31 mouse cellular contexts compared by ENCODE assay signal in the genomic region with DNA sequence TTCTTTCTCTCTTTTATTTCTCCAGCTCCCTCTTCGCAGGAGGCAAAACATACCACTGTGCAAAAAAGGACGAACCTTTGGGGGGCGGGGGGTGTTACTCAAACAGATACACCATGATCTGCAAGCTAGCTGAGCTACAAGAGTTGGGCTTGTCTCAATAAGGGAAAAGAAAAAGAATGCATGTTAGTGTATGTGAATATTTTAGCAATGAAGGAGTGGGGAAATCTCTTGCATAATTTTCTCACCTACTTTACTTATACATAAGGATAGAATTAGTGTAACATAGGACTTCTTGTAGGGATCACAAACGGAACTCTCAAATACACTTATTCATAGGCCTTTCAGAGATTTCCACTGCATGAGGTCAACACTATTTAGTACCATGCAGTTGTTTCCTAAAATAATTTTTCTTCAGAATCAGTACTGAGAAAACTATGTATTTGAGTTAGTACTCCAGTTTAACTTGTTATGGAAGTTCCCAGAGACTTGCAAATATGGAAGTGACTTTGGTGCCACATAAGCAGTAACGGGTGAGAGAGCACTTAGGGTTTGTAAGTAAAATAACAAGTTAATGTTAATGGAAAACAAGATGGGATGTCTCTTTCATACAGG. TPM values are rescaled to one million over a fixed set of nuclear protein-coding genes. Genes with fewer than 3 reads are reported as not detected.
DNase-seq lines count a peak whose midpoint lies in the region; TF ChIP-seq lines count a peak whose summit lies in the region.
"Had no signal": no experiment of that assay in that cellular context is flagged by ENCODE, and none has a peak within 500 bp of the region (broad histone marks: within the 10 kb centered on the region; RNA-seq: fewer than 3 reads in every experiment).

No protein-coding gene starts in this region.

- no peak overlapping the region for H3K4me3 ChIP-seq in liver, adult 2 months (ENCODE audit: insufficient read depth, low read depth, low read length)
- no peak overlapping the region for H3K4me3 ChIP-seq in CH12.LX (replicated peaks in 1 of 3; ENCODE audit: low read depth in 2 of 3, low read length in 2 of 3, poor library complexity in 1 of 3)
- H3K4me3 ChIP-seq: forebrain, embryonic 10.5 days; forebrain, embryonic 15.5 days; gastrocnemius, adult 2 months; hindbrain, embryonic 12.5 days; limb, embryonic 13.5 days; liver, embryonic 13.5 days; midbrain, embryonic 10.5 days; myocyte; neural tube, embryonic 13.5 days had no signal

- peak; percentile 19 for DNase-seq in liver, adult 2 months (ENCODE audit: extremely low read depth, low read depth, low spot score)
- DNase-seq in liver: no peak
- peak; percentile 25 for DNase-seq in 3T3-L1 (ENCODE audit: low read depth, low spot score)
- no peak for DNase-seq in CH12.LX (ENCODE audit: extremely low read depth)
- peak; percentile 17 for DNase-seq in forelimb bud, embryonic 11.5 days (ENCODE audit: low read depth, low spot score)
- DNase-seq in right cerebral cortex, postnatal 36 days (ENCODE audit: low spot score in 2 of 2): no peak
- DNase-seq in lung, postnatal 10 days: no peak
- DNase-seq: adrenal gland, postnatal 25 days; cerebellum, adult 11-12 months; cerebellum, adult 9-11 months; gastrocnemius, adult 2 months; gastrocnemius, postnatal 36 days; heart, adult 18-20 months; heart, postnatal 36 days; kidney, postnatal 4 days; liver, embryonic 13.5 days; right cerebral cortex, postnatal 25 days; spleen, adult 18-20 months; thymus, adult 18-20 months; thymus, postnatal 25 days had no signal

- H3K27me3 ChIP-seq in liver, adult 2 months (ENCODE audit: control insufficient read depth, insufficient read depth, low read length): no peaks in the 10 kb centered on the region
- no peaks in the 10 kb centered on the region for H3K27me3 ChIP-seq in CH12.LX (replicated peaks)
- H3K27me3 ChIP-seq: forebrain, embryonic 15.5 days; hindbrain, embryonic 12.5 days; limb, embryonic 13.5 days; liver, embryonic 13.5 days; neural tube, embryonic 13.5 days had no signal

- H3K4me1 ChIP-seq in liver, adult 2 months (ENCODE audit: control insufficient read depth, insufficient read depth, low read length): peaks cover 5% of the 10 kb centered on the region
- H3K4me1 ChIP-seq in CH12.LX (ENCODE audit: control insufficient read depth in 1 of 2, insufficient read depth in 2 of 2): peaks cover 0 to 7% of the 10 kb centered on the region in 2 experiments; a peak in 2 of 4 replicates

- dilution Hi-C loops in CH12.LX (cut with MboI; ENCODE audit: extremely low pct_ligation_motif_present, extremely low pct_unique_long_range_greater_than_20kb, low sequenced_read_pairs): no loop called here

- in situ Hi-C loops in CH12.LX (cut with MboI; ENCODE audit: low pct_ligation_motif_present, low pct_unique_long_range_greater_than_20kb, low sequenced_read_pairs): no loop called here

- H3K9me3 ChIP-seq in CH12.LX (replicated peaks; ENCODE audit: low read length): no peaks in the 10 kb centered on the region
- H3K9me3 ChIP-seq: forebrain, embryonic 10.5 days; forebrain, embryonic 15.5 days; hindbrain, embryonic 12.5 days; limb, embryonic 13.5 days; liver, embryonic 13.5 days; midbrain, embryonic 10.5 days; neural tube, embryonic 13.5 days had no signal

- TF ChIP-seq CTCF in liver, adult 2 months (IDR thresholded peaks at IDR 0.05; ENCODE audit: low read depth, low read length): no peak
- TF ChIP-seq CTCF in CH12.LX (conservative IDR thresholded peaks at IDR 0.05 in 1 of 2, IDR thresholded peaks at IDR 0.05 in 1 of 2; ENCODE audit: low read depth in 2 of 2, low read length in 2 of 2): no peak

- H3K4me2 ChIP-seq in CH12.LX (ENCODE audit: insufficient read depth, low read depth, poor library complexity, severe bottlenecking): no peak overlapping the region
- H3K4me2 ChIP-seq: forebrain, embryonic 15.5 days; heart, embryonic 11.5 days; hindbrain, embryonic 12.5 days; limb, embryonic 13.5 days; liver, embryonic 13.5 days; lung, embryonic 14.5 days; neural tube, embryonic 13.5 days had no signal

- WGBS in liver, adult 2 months: 83% methylated on average over 5 of the region's 5 CpGs

- H3K9ac ChIP-seq in liver, adult 2 months (ENCODE audit: low read depth, low read length): no peak overlapping the region
- no peak overlapping the region for H3K9ac ChIP-seq in CH12.LX (ENCODE audit: insufficient read depth, low read depth)
- H3K9ac ChIP-seq: forebrain, embryonic 15.5 days; hindbrain, embryonic 12.5 days; limb, embryonic 13.5 days; liver, embryonic 13.5 days; lung, embryonic 14.5 days; neural tube, embryonic 13.5 days had no signal

- no peak for TF ChIP-seq EP300 in CH12.LX (IDR thresholded peaks at IDR 0.05; ENCODE audit: low read length)

- no peak overlapping the region for H3K27ac ChIP-seq in liver, adult 2 months (replicated peaks; ENCODE audit: insufficient read depth, low read depth, low read length)
- peak overlapping the region; percentile 17; the same call in 1 of the 2 replicates for H3K27ac ChIP-seq in CH12.LX (ENCODE audit: insufficient read depth, low read depth)
- H3K27ac ChIP-seq: forebrain, embryonic 10.5 days; forebrain, embryonic 15.5 days; gastrocnemius, adult 2 months; hindbrain, embryonic 12.5 days; hindbrain, postnatal 0 days; limb, embryonic 13.5 days; liver, embryonic 13.5 days; midbrain, embryonic 10.5 days; neural tube, embryonic 13.5 days had no signal

- no peak for TF ChIP-seq POLR2A in liver, adult 2 months (IDR thresholded peaks at IDR 0.05; ENCODE audit: extremely low read depth, insufficient read depth, low read length)
- TF ChIP-seq POLR2A in CH12.LX (IDR thresholded peaks at IDR 0.05; ENCODE audit: low read depth, low read length): no peak

- TF ChIP-seq RAD21 in CH12.LX (IDR thresholded peaks at IDR 0.05; ENCODE audit: low read depth, low read length): no peak

- no peaks in the 10 kb centered on the region for H3K79me2 ChIP-seq in liver, adult 2 months (ENCODE audit: control insufficient read depth, insufficient read depth, low read length)
- H3K79me2 ChIP-seq in CH12.LX (replicated peaks; ENCODE audit: control insufficient read depth, extremely low read depth, insufficient read depth, poor library complexity, severe bottlenecking): peaks cover 15% of the 10 kb centered on the region

- H3K36me3 ChIP-seq in liver, adult 2 months (ENCODE audit: control insufficient read depth, insufficient read depth, low read length): peaks cover 36% of the 10 kb centered on the region
- peaks cover 66 to 71% of the 10 kb centered on the region in 2 experiments for H3K36me3 ChIP-seq in CH12.LX (replicated peaks in 1 of 2; ENCODE audit: control insufficient read depth in 1 of 2, insufficient read depth in 1 of 2, low read length in 1 of 2)

TF ChIP-seq in CH12.LX, 34 proteins besides CTCF, POLR2A, EP300 and RAD21:
- TF ChIP-seq ZMIZ1 (IDR thresholded peaks at IDR 0.05; ENCODE audit: low read depth, low read length) (peak; percentile 46; the same call in 1 of the 2 replicates), NELFE (IDR thresholded peaks at IDR 0.05; ENCODE audit: low read depth, low read length) (no peak)

RNA-seq across cellular contexts. Expression of gene Eef1a1, which starts 14.1 kb away (rescaled TPM):
- total RNA-seq in liver, adult 2 months (2014; rRNA removed): 7,986 and 8,406 TPM in 2 replicates
- 2,468 and 2,707 TPM in 2 replicates for polyA plus RNA-seq in liver, adult 2 months (2012; rRNA removed)
- total RNA-seq in CH12.LX (2012; rRNA removed) (14,448 and 18,409 TPM in 2 replicates), CH12.LX (2014; rRNA removed) (21,026 and 21,314 TPM in 2 replicates)
- 11,979 and 12,362 TPM in 2 replicates for polyA plus RNA-seq in CH12.LX (2012; ENCODE audit: insufficient read length, low read depth)

RNA-seq across cellular contexts. Expression of gene Gm17324, which starts 26.3 kb away (rescaled TPM):
- total RNA-seq in liver, adult 2 months (2014; rRNA removed): 0.18 and 0.20 TPM in 2 replicates
- polyA plus RNA-seq in liver, adult 2 months (2012; rRNA removed): 0.20 and 0.60 TPM in 2 replicates
- total RNA-seq in CH12.LX (2012; rRNA removed): 0.46 and 0.55 TPM in 2 replicates
- total RNA-seq in CH12.LX (2014; rRNA removed): not detected in 2 replicates
- polyA plus RNA-seq in CH12.LX (2012; ENCODE audit: insufficient read length, low read depth): not detected in 2 replicates
- total RNA-seq: adrenal gland, postnatal 25 days; gastrocnemius, adult 2 months; gastrocnemius, postnatal 36 days; heart, adult 18-20 months; heart, postnatal 36 days; megakaryocyte progenitor cell, adult 5-6 weeks had no signal

RNA-seq across cellular contexts. Expression of gene Mto1, which starts 26.9 kb away (rescaled TPM):
- 18.7 and 18.9 TPM in 2 replicates for total RNA-seq in liver, adult 2 months (2014; rRNA removed)
- polyA plus RNA-seq in liver, adult 2 months (2012; rRNA removed): 16.9 and 17.3 TPM in 2 replicates
- total RNA-seq in CH12.LX (2012; rRNA removed): 21.5 and 22.9 TPM in 2 replicates
- 21.5 and 22.5 TPM in 2 replicates for total RNA-seq in CH12.LX (2014; rRNA removed)
- polyA plus RNA-seq in CH12.LX (2012; ENCODE audit: insufficient read length, low read depth): 13.8 and 14.2 TPM in 2 replicates

RNA-seq across cellular contexts. Expression of gene Cgas, which starts 31.8 kb away (rescaled TPM):
- 0.18 and 0.34 TPM in 2 replicates for total RNA-seq in liver, adult 2 months (2014; rRNA removed)
- polyA plus RNA-seq in liver, adult 2 months (2012; rRNA removed): 0.07 and 0.12 TPM in 2 replicates
- total RNA-seq in CH12.LX (2012; rRNA removed) (not detected in 2 replicates), CH12.LX (2014; rRNA removed) (not detected in 2 replicates)
- not detected in 2 replicates for polyA plus RNA-seq in CH12.LX (2012; ENCODE audit: insufficient read length, low read depth)

Comparison
In these comparisons a context has a peak if more than half of its experiments do, and no peak if none do; other contexts are left out.
1. DNase-seq: peak in liver, adult 2 months (single experiment), 3T3-L1 (single experiment) and forelimb bud, embryonic 11.5 days (single experiment); none in liver (single experiment), CH12.LX (single experiment), right cerebral cortex, postnatal 36 days (0 of 2) and lung, postnatal 10 days (single experiment).